Mouse (Mus musculus): ENCODE results near the gene Hist1h3e. TPM values are rescaled to one million over a fixed set of nuclear protein-coding genes. Genes with fewer than 3 reads are reported as not detected.
"Not testable (repeated sequence)": the region's sequence is repeated elsewhere in the genome, so short reads cannot be mapped to it uniquely, and the experiment has no call there.

Hist1h3e gene
- polyA plus RNA-seq, 1 experiment from 2014 or later = 2.7 TPM

DNA sequence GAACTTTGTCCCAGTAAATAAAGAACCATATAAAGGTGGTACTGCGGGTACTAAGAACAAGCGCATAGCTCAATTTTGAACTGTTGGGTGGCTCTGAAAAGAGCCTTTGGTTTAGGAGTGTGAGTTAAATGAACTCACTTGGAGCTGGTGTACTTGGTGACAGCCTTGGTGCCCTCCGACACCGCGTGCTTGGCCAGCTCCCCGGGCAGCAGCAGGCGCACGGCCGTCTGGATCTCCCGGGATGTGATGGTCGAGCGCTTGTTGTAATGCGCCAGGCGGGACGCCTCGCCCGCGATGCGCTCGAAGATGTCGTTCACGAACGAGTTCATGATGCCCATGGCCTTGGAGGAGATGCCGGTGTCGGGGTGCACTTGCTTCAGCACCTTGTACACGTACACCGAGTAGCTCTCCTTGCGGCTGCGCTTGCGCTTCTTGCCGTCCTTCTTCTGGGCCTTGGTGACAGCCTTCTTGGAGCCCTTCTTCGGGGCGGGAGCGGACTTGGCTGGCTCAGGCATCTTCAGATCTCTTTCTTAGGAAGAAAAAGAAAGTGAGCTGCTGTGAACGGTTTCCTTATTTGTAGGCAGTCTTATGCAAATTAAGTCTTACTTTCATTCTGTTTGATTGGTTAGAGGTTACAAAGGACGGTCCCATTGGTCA, 23.4 kb upstream of the Hist1h3e start:
- H3K36me3 ChIP-seq (ENCODE audit: control insufficient read depth, insufficient read depth, low read length); H3K27me3 ChIP-seq (replicated peaks; ENCODE audit: control insufficient read depth, insufficient read depth, low read length); H3K9me3 ChIP-seq (ENCODE audit: control insufficient read depth, low read length): not testable (repeated sequence)
- WGBS = under 1% methylated on average over 31 of the region's 36 CpGs
- H3K4me1 ChIP-seq (ENCODE audit: control insufficient read depth, insufficient read depth, low read length) = peaks cover 18% of the 10 kb centered on the region
- peak overlapping the region; percentile 96 for H3K27ac ChIP-seq (ENCODE audit: low read length)
- peak; percentile 87 for ATAC-seq
- H3K4me2 ChIP-seq (ENCODE audit: low read depth, low read length) = peak overlapping the region; percentile 66
- peak overlapping the region; percentile 68 for H3K9ac ChIP-seq (ENCODE audit: low read depth, low read length)
- peak overlapping the region; percentile 46 for H3K4me3 ChIP-seq (ENCODE audit: low read length)

DNA sequence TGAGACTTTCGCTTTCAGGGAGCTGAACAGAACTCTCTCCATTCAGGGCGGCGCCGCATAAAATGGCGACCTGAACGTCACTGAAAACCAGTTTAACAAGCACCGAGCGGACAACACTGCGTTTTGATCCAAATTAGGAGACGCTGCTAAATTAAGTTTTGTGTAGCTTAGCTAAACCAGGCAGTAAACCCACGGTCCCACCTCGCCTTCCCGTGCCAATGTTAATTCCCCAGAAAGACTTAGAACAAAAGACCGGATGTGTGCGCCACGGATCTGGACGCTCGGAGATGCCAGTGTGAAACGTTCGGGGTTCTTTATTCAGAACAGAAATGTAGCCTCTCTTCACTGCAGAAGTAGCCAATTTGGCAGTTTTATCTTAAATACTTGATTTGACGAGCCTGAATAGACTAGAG, 22.9 kb upstream of the Hist1h3e start:
- 0 out of 2 replicates have a peak, but pooled peaks have one; percentile 4 for ATAC-seq
- under 1% methylated on average over 21 of the region's 21 CpGs for WGBS
- no peaks in the 10 kb centered on the region for H3K36me3 ChIP-seq (ENCODE audit: control insufficient read depth, insufficient read depth, low read length)

DNA sequence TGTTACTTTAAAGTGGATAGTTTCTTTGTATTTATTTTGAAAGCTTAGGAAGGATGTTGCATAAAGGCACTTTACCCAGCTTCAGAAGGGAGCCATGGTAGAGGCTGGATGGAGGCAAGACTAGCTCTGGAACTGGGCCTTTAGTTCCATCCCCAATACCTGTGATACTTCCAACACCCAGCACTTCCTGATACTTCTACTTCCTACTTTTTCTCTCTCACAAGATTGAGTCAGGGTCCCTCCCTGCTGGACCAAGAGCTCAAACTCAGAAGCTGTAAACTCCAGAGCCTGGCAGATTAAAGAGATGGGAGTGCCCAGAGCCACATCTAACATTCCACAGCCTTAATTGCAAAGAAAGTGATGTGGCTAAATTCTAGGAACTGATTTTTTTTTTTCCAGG, 22.2 kb upstream of the Hist1h3e start:
- no peaks in the 10 kb centered on the region for H3K27me3 ChIP-seq (replicated peaks; ENCODE audit: control insufficient read depth, insufficient read depth, low read length)
- no peaks in the 10 kb centered on the region for H3K36me3 ChIP-seq (ENCODE audit: control insufficient read depth, insufficient read depth, low read length)
- H3K4me1 ChIP-seq (ENCODE audit: control insufficient read depth, insufficient read depth, low read length) = peaks cover 18% of the 10 kb centered on the region
- peak overlapping the region; percentile 66 for H3K4me2 ChIP-seq (ENCODE audit: low read depth, low read length)
- H3K27ac ChIP-seq (ENCODE audit: low read length) = peak overlapping the region; percentile 96
- H3K4me3 ChIP-seq (ENCODE audit: low read length) = peak overlapping the region; percentile 46; the same call in 1 of the 2 replicates
- no peaks in the 10 kb centered on the region for H3K9me3 ChIP-seq (ENCODE audit: control insufficient read depth, low read length)
- 0 out of 2 replicates have a peak overlapping the region, but pooled peaks have one; percentile 22 for H3K9ac ChIP-seq (ENCODE audit: low read depth, low read length)
- no peak for ATAC-seq

More for the DNA sequence above, 22.9 kb upstream of the Hist1h3e start:
- H3K9ac ChIP-seq (ENCODE audit: low read depth, low read length) = peak overlapping the region; percentile 68
- H3K4me2 ChIP-seq (ENCODE audit: low read depth, low read length) = peak overlapping the region; percentile 66
- H3K27ac ChIP-seq (ENCODE audit: low read length) = peak overlapping the region; percentile 96
- no peaks in the 10 kb centered on the region for H3K27me3 ChIP-seq (replicated peaks; ENCODE audit: control insufficient read depth, insufficient read depth, low read length)
- peaks cover 18% of the 10 kb centered on the region for H3K4me1 ChIP-seq (ENCODE audit: control insufficient read depth, insufficient read depth, low read length)
- no peaks in the 10 kb centered on the region for H3K9me3 ChIP-seq (ENCODE audit: control insufficient read depth, low read length)
- H3K4me3 ChIP-seq (ENCODE audit: low read length) = peak overlapping the region; percentile 46

DNA sequence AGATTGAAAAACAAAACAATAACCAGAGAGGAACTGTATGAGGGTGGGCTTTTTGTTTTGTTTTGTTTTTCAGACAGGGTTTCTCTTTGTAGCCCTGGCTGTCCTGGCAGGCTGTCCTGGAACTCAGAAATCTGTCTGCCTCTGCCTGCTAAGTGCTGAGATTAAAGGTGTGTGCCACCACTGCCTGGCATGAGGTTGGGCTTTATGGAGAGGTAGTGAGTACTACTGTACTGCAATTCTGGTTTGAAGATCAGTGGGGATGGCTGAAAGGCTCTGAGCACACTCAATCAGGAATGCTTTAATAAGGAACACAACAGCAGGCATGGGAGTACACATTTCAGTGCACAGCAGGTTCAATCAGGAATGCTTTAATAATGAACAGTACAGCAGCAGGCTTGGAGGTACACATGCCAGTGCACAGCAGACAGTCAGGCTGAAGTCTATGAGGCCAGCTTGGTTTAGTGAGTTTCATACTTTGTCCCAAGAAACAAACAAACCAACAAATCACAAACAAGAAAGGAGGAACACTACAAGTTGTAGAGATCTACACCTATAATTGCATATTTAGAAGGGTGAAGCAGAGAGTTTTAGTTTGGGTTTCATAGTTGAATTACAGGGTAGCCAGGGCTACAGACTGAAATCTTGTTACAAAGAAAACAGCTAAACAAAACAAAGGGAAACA, 21.4 kb upstream of the Hist1h3e start:
- Histone ChIP-seq H3K4me2 (ENCODE audit: low read depth, low read length) (no peak overlapping the region), H3K4me3 (ENCODE audit: low read length) (no peak overlapping the region)
- ATAC-seq = no peak

DNA sequence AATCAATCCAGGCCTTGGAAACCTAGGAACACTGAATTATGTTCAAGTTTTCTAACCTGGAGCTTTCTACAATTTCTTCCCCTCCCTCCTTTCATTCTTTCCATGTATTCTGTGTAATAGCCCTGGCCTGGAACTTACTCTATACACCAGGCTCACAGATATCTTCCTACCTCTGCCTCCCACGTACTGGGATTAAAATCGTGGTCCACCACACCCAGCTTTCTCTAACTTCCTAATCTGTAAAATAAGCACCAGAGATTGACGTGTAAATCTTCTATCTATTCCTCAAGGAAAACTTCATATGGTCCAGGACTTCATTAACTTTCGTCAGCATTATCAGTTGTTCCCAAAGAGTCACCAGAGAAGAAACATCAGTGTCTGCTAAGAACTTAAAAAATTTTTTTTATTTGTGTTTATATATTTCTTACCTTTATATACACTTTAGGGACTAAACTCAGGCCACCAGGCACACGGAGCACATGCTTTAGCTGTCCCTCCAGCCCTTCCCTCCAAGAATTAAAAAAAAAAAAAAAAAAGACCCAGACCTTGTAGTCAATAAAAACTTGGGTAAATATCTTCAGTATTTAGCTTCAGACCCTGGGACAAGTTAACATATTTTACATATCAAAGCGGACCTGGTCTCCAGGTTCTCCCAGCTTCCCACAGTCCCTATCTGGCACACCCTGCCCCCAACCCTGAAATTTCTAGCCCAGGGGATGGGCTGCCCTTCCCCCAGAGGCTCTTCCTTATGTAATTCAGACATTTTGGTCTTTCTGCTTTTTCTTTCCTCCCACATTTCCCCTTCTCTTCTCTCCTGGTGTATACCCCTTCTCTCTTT, 20.3 kb upstream of the Hist1h3e start:
- no peaks in the 10 kb centered on the region for H3K27me3 ChIP-seq (replicated peaks; ENCODE audit: control insufficient read depth, insufficient read depth, low read length)
- ATAC-seq = no peak
- no peaks in the 10 kb centered on the region for H3K9me3 ChIP-seq (ENCODE audit: control insufficient read depth, low read length)
- H3K4me3 ChIP-seq (ENCODE audit: low read length) = peak overlapping the region; percentile 59
- H3K27ac ChIP-seq (ENCODE audit: low read length) = peak overlapping the region; percentile 79
- peaks cover 18% of the 10 kb centered on the region for H3K4me1 ChIP-seq (ENCODE audit: control insufficient read depth, insufficient read depth, low read length)
- peak overlapping the region; percentile 72 for H3K9ac ChIP-seq (ENCODE audit: low read depth, low read length)
- H3K36me3 ChIP-seq (ENCODE audit: control insufficient read depth, insufficient read depth, low read length) = no peaks in the 10 kb centered on the region
- WGBS = 12% methylated on average over 6 of the region's 6 CpGs
- H3K4me2 ChIP-seq (ENCODE audit: low read depth, low read length) = peak overlapping the region; percentile 89

More for the DNA sequence above, 21.4 kb upstream of the Hist1h3e start:
- Histone ChIP-seq H3K36me3 (ENCODE audit: control insufficient read depth, insufficient read depth, low read length) (no peaks in the 10 kb centered on the region), H3K27ac (ENCODE audit: low read length) (peak overlapping the region; percentile 49), H3K9me3 (ENCODE audit: control insufficient read depth, low read length) (no peaks in the 10 kb centered on the region), H3K4me1 (ENCODE audit: control insufficient read depth, insufficient read depth, low read length) (peaks cover 18% of the 10 kb centered on the region), H3K27me3 (replicated peaks; ENCODE audit: control insufficient read depth, insufficient read depth, low read length) (no peaks in the 10 kb centered on the region), H3K9ac (ENCODE audit: low read depth, low read length) (no peak overlapping the region)

DNA sequence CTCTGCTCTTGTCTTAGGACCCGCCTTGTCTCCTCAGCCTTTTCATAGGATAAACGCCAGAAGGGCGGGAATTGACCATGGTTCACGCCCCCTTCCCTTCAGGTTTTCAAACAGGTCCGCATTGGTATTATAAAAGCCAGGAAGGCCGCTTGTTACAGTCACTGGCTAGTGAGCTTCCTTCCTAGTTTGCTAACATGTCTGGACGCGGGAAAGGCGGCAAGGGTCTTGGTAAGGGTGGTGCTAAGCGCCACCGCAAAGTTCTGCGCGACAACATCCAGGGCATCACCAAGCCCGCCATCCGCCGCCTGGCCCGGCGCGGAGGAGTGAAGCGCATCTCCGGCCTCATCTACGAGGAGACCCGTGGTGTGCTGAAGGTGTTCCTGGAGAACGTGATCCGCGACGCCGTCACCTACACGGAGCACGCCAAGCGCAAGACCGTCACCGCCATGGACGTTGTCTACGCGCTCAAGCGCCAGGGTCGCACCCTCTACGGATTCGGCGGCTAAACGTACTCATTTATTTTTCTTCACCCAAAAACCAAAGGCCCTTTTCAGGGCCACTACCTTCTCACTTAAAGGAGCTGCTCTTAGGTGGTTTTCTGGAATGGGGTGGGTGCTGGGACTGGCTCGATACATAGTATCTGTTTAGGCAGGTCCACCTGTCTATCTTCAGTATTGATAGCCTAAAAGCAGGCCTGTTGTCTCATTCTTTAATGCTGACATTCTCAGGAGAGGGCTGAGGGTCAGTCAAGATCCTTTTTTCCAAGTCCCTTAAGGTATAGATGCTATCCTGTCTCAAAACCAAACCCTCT, 19.4 kb upstream of the Hist1h3e start, which contains the start of gene Hist1h4d:
Gene Hist1h4d (plus strand): TSS at position 191 of the 811 bp plus-strand sequence.
- Histone ChIP-seq H3K4me2 (ENCODE audit: low read depth, low read length) (peak within 1 kb of the TSS; percentile 89), H3K9me3 (ENCODE audit: control insufficient read depth, low read length) (no peaks in the 10 kb centered on the region), H3K9ac (ENCODE audit: low read depth, low read length) (peak within 1 kb of the TSS; percentile 72), H3K4me1 (ENCODE audit: control insufficient read depth, insufficient read depth, low read length) (peaks cover 21% of the 10 kb centered on the region), H3K27ac (ENCODE audit: low read length) (peak within 1 kb of the TSS; percentile 79), H3K27me3 (replicated peaks; ENCODE audit: control insufficient read depth, insufficient read depth, low read length) (no peaks in the 10 kb centered on the region), H3K4me3 (ENCODE audit: low read length) (peak within 1 kb of the TSS; percentile 59), H3K36me3 (ENCODE audit: control insufficient read depth, insufficient read depth, low read length) (no peaks in the 10 kb centered on the region)
- WGBS = under 1% methylated on average over 43 of the region's 43 CpGs
- peak; percentile 87 for ATAC-seq

- H3K36me3 ChIP-seq (ENCODE audit: control insufficient read depth, insufficient read depth, low read length) = no peaks in the 10 kb centered on the region
- H3K4me3 ChIP-seq (ENCODE audit: low read length) = no peak overlapping the region
- H3K27me3 ChIP-seq (replicated peaks; ENCODE audit: control insufficient read depth, insufficient read depth, low read length) = no peaks in the 10 kb centered on the region
- no peak for ATAC-seq
- 98% methylated on average over 1 of the region's 1 CpGs for WGBS
- H3K4me1 ChIP-seq (ENCODE audit: control insufficient read depth, insufficient read depth, low read length) = peaks cover 12% of the 10 kb centered on the region; the same call in 1 of the 2 replicates
- H3K4me2 ChIP-seq (ENCODE audit: low read depth, low read length) = no peak overlapping the region
- H3K9me3 ChIP-seq (ENCODE audit: control insufficient read depth, low read length) = no peaks in the 10 kb centered on the region
- no peak overlapping the region for H3K27ac ChIP-seq (ENCODE audit: low read length)
- no peak overlapping the region for H3K9ac ChIP-seq (ENCODE audit: low read depth, low read length)
Observed at GRCm38 (mm10) chr13:23577835-23578234, 15.7 kb upstream of the Hist1h3e start.

DNA sequence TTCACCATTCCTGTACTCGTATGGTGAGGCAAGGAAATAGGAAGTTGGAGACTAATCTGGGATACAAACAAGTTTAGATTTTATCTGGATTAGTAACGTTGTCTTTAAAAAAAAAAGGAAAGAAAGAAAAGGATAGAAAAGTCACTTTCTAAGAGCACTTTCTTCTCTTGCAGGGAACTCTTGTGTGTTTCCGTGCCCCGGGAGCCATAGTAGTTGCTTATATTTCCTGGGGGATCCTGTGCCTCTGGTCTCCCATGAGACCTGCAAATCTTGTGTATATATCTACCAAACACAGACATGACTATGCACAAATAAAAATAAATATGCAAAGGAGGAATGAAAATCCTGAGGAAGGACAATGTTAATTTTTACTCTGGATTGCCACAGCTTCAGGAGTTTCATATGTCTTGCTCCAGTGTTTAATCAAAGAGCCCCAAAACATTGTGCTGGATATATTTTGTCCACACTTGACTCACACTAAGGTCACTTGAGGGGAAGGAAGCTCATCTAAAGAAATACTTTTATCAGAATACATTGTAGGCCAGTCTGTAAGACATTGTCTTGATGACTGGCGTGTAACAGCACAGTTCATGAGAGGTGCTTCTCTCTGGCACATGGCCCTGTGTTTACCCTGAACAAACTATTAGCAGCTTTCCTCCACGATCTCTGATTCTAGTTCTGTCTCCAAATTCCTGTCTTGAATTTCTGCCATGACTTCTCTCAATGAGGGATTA, 14.9 kb upstream of the Hist1h3e start:
- Histone ChIP-seq H3K4me2 (ENCODE audit: low read depth, low read length) (peak overlapping the region; percentile 70), H3K4me3 (ENCODE audit: low read length) (peak overlapping the region; percentile 52), H3K27ac (ENCODE audit: low read length) (peak overlapping the region; percentile 81), H3K4me1 (ENCODE audit: control insufficient read depth, insufficient read depth, low read length) (peaks cover 10% of the 10 kb centered on the region; the same call in 1 of the 2 replicates), H3K9ac (ENCODE audit: low read depth, low read length) (peak overlapping the region; percentile 71), H3K36me3 (ENCODE audit: control insufficient read depth, insufficient read depth, low read length) (no peaks in the 10 kb centered on the region), H3K27me3 (replicated peaks; ENCODE audit: control insufficient read depth, insufficient read depth, low read length) (no peaks in the 10 kb centered on the region), H3K9me3 (ENCODE audit: control insufficient read depth, low read length) (no peaks in the 10 kb centered on the region)
- no peak for ATAC-seq
- WGBS = 38% methylated on average over 6 of the region's 6 CpGs
